Mouse (Mus musculus) forebrain, embryonic 13.5 days (tissue): ENCODE measurements around the gene Elmo3. TPM values are rescaled to one million over a fixed set of nuclear protein-coding genes. Genes with fewer than 3 reads are reported as not detected.

Experiments
- ATAC-seq: fragments of 200-750 bp; cut with Nextera tagmentation; 2 replicates; pipeline ENCODE4 v1.8.0; 2017
- H3K27ac ChIP-seq: fragments of 300-500 bp; sonication (generic); 2 replicates; pipeline ENCODE4 v1.5.1; 2015; ENCODE audit warnings: inconsistent platforms, mild to moderate bottlenecking, moderate library complexity
- H3K27me3 ChIP-seq: fragments of 300-500 bp; sonication (generic); 2 replicates; pipeline ENCODE4 v1.6.1; 2015; ENCODE audit warnings: mild to moderate bottlenecking, inconsistent platforms
- H3K36me3 ChIP-seq: fragments of 300-500 bp; sonication (generic); 2 replicates; pipeline ENCODE4 v1.6.1; 2015; ENCODE audit warnings: mild to moderate bottlenecking, inconsistent platforms; ENCODE audit not compliant: poor library complexity, severe bottlenecking
- H3K4me1 ChIP-seq: fragments of 300-500 bp; sonication (generic); 2 replicates; pipeline ENCODE4 v1.6.1; 2015; ENCODE audit warnings: inconsistent platforms
- H3K4me2 ChIP-seq: fragments of 300-500 bp; sonication (generic); 2 replicates; pipeline ENCODE4 v1.6.1; 2015; ENCODE audit warnings: inconsistent platforms, mild to moderate bottlenecking, moderate library complexity
- H3K4me3 ChIP-seq: fragments of 300-500 bp; sonication (generic); 2 replicates; pipeline ENCODE4 v1.5.1; 2015; ENCODE audit warnings: mild to moderate bottlenecking, inconsistent platforms
- H3K9ac ChIP-seq: fragments of 300-500 bp; sonication (generic); 2 replicates; pipeline ENCODE4 v1.6.1; 2015; ENCODE audit warnings: mild to moderate bottlenecking, inconsistent platforms
- H3K9me3 ChIP-seq: fragments of 300-500 bp; sonication (generic); replicated peaks from 2 replicates; pipeline ENCODE4 v1.6.1; 2016; ENCODE audit warnings: inconsistent platforms
- WGBS: fragments of 180-500 bp; shearing (Covaris S2); methylation state at CpG from one replicate; pipeline ENCODE4 v1.1.7; 2015; 5-methylcytosine and 5-hydroxymethylcytosine counted together
- polyA plus RNA-seq: library from polyadenylated mRNA; unstranded; fragments of >200 nt; fragmentation: Nextera tagmentation; extraction: Ambion mirVana; gene quantifications from 2 replicates; pipeline ENCODE4 v1.2.1, GENCODE M21; 2015

Elmo3 gene
- polyA plus RNA-seq, 1 experiment from 2014 or later: 0.75 TPM

DNA sequence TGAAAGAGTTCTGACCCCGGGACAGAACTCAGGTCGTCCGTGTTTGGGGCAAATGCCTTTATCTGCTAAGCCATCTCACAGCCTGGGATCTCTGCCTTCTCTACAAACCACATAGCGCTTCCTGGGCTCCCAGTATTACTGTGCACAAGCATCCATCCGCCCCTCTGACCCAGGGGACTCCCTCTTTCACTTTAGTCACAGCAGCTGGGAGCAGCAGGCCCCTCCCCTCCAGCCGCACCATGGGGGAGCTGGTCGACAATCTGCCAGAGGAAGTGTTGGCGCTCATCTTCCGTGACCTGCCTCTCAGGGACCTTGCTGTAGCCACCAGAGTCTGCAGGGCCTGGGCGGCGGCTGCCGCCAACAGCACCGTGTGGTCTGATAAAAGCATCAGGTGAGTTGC, 38.6 kb upstream of the Elmo3 start:
- no peak overlapping the region for H3K4me2 ChIP-seq
- H3K36me3 ChIP-seq: no peaks in the 10 kb centered on the region
- H3K27ac ChIP-seq: no peak overlapping the region
- H3K4me1 ChIP-seq: peaks cover 44% of the 10 kb centered on the region
- peaks cover 96% of the 10 kb centered on the region for H3K27me3 ChIP-seq
- H3K9ac ChIP-seq: no peak overlapping the region
- no peak overlapping the region for H3K4me3 ChIP-seq
- ATAC-seq: no peak
- no peaks in the 10 kb centered on the region; the same call in 1 of the 2 replicates for H3K9me3 ChIP-seq
- 10% methylated on average over 13 of the region's 13 CpGs for WGBS

DNA sequence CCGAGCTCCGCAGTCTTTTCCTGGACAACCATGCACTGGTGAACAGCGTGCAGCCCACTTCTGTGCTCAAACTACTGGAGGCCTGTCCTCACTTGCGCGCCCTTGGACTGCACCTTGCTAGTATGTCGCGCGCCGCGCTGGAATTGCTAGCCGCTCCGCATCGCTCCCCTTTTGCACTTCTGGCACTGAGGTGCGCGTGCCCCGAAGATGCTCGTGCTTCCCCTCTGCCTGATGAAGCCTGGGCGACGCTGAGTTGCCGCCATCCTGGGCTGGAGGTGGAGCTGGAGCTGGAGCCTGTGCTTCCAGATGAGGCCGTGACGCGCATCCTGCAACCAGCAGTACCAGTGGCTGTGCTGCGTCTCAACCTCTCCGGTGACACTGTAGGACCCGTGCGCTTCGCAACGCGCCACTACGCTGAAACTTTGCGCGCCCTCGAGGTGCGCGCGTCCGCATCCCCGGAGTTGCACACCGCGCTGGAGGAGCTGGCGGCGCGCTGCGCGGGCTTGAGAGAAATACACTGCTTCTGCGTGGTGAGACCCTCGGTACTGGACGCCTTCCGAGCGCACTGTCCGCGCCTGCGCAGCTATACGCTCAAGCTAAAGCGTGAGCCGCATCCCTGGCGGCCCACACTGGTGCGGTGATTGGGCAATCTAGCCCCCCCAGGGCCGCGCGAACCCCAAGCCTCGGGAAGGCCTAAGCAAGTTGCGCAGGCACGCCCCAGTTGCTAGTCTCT, 36.9 kb upstream of the Elmo3 start:
- WGBS: 0% methylated on average over 65 of the region's 65 CpGs
- Histone ChIP-seq H3K27me3 (peaks cover 99% of the 10 kb centered on the region), H3K27ac (no peak overlapping the region), H3K9me3 (no peaks in the 10 kb centered on the region; the same call in 1 of the 2 replicates), H3K4me1 (peaks cover 44% of the 10 kb centered on the region), H3K4me2 (peak overlapping the region; percentile 79), H3K4me3 (peak overlapping the region; percentile 47), H3K9ac (peak overlapping the region; percentile 58), H3K36me3 (no peaks in the 10 kb centered on the region)
- ATAC-seq: peak; percentile 86

DNA sequence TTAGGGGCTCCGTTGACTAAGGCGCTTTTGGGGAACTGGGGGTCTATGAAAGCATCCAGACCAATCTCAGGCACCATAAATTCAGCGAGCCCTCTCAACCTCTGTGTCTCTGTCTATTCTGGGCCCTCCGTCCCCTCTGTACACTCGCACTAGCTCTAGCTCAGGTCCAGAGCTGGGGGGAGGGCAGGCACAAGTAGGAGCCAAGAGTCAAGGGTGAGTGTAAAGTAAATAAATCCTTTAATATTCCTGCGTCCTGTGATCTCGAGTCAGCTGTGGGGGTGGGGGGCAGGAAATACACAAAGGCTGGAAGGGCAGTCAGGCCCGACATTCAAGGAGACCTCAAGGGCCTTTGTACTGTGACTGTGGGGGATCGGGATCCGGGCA, 36.3 kb upstream of the Elmo3 start:
- no peak; the same call in 1 of the 2 replicates for ATAC-seq
- no peaks in the 10 kb centered on the region; the same call in 1 of the 2 replicates for H3K9me3 ChIP-seq
- H3K4me2 ChIP-seq: peak overlapping the region; percentile 79
- peaks cover 41% of the 10 kb centered on the region for H3K4me1 ChIP-seq
- peaks cover 99% of the 10 kb centered on the region for H3K27me3 ChIP-seq
- WGBS: 1% methylated on average over 10 of the region's 10 CpGs
- H3K4me3 ChIP-seq: peak overlapping the region; percentile 47
- H3K27ac ChIP-seq: no peak overlapping the region
- H3K36me3 ChIP-seq: no peaks in the 10 kb centered on the region
- H3K9ac ChIP-seq: peak overlapping the region; percentile 58

DNA sequence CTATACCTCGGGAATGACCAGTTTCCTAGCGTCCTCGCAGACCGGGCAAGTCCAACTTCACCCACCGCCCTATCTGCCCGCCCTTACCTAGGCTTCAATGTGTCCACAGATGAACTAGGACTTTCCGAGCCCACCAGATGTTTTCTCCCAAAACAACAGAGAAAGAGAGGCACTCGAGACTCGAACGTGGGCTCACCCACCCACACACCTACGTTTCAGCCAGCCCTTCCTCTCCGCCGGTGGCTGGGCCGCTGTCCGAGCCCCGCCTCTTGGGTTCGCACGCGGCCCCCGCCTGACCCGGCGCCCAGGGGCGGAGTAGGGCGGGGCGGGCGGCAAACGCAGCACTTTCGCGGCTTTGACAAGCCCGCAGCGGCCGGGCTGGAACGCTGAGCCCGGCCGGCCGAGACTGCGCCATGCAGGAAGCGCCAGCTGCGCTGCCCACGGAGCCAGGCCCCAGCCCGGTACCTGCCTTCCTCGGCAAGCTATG, 35.9 kb upstream of the Elmo3 start, which contains the start of gene Hsf4:
Hsf4 (plus strand) TSS at position 341 of the 487 bp plus-strand sequence.
- ATAC-seq: no peak
- Histone ChIP-seq H3K4me1 (peaks cover 38% of the 10 kb centered on the region), H3K27ac (no peak within 1 kb of the TSS), H3K4me3 (peak within 1 kb of the TSS; percentile 47), H3K27me3 (peaks cover 99% of the 10 kb centered on the region), H3K36me3 (no peaks in the 10 kb centered on the region), H3K9me3 (no peaks in the 10 kb centered on the region; the same call in 1 of the 2 replicates), H3K4me2 (peak within 1 kb of the TSS; percentile 79), H3K9ac (peak within 1 kb of the TSS; percentile 58)
- WGBS: 1% methylated on average over 32 of the region's 42 CpGs

DNA sequence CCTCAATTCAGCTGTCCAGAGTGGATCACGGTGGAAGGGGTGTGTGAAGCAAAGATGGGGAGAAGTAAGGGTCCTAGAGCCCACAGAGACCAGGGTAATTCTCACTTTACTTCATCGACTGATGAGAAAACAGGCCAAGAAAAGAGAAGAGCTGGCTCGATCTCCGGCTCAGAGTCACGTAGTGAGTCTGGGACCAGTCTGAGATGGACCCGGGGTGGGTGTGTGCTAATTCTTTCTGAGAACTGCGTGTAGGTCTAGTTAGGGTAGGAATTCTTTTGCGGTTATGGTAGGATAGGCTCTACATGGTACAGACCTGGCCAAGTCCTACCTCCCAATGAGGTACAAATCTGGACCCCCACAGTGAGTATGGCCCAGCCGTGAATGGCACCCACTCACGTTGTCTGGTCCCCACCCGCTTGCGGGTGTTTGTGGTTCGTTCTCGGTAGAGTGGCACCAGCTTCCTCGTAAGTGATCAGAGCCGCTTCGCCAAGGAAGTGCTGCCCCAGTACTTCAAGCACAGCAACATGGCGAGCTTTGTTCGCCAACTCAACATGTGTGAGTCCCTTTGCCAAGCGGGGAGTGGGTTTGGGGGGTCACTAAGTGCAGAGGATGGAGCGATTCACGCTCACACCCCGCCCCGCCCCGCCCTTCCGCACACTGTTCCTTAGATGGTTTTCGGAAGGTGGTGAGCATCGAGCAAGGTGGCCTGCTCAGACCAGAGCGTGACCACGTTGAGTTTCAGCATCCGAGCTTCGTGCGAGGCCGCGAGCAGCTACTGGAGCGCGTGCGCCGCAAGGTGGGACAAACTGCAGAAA, 35.1 kb upstream of the Elmo3 start:
- H3K4me1 ChIP-seq: peaks cover 30% of the 10 kb centered on the region
- no peak overlapping the region for H3K27ac ChIP-seq
- H3K9ac ChIP-seq: 0 out of 2 replicates have a peak overlapping the region, but pooled peaks have one; percentile 58
- ATAC-seq: no peak
- peaks cover 99% of the 10 kb centered on the region for H3K27me3 ChIP-seq
- H3K36me3 ChIP-seq: no peaks in the 10 kb centered on the region
- H3K4me3 ChIP-seq: peak overlapping the region; percentile 47
- peak overlapping the region; percentile 79 for H3K4me2 ChIP-seq
- H3K9me3 ChIP-seq: no peaks in the 10 kb centered on the region; the same call in 1 of the 2 replicates
- 1% methylated on average over 39 of the region's 39 CpGs for WGBS

DNA sequence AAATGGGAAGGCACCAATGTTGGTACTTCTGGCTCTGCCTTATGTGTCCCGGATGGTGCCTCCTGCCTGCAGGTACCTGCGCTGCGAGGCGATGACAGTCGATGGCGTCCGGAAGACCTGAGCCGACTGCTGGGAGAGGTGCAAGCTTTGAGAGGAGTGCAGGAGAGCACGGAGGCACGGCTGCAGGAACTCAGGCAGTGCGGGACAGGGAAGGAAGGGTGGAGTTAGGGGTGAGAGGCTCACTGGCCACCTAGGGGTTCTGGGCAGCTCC, 34.5 kb upstream of the Elmo3 start:
- H3K27me3 ChIP-seq: peaks cover 99% of the 10 kb centered on the region
- H3K9me3 ChIP-seq: no peaks in the 10 kb centered on the region; the same call in 1 of the 2 replicates
- no peak overlapping the region for H3K9ac ChIP-seq
- WGBS: 2% methylated on average over 11 of the region's 11 CpGs
- no peak overlapping the region for H3K27ac ChIP-seq
- H3K4me3 ChIP-seq: 0 out of 2 replicates have a peak overlapping the region, but pooled peaks have one; percentile 47
- H3K36me3 ChIP-seq: no peaks in the 10 kb centered on the region
- H3K4me1 ChIP-seq: peaks cover 34% of the 10 kb centered on the region
- peak overlapping the region; percentile 20; the same call in 1 of the 2 replicates for H3K4me2 ChIP-seq
- ATAC-seq: no peak

DNA sequence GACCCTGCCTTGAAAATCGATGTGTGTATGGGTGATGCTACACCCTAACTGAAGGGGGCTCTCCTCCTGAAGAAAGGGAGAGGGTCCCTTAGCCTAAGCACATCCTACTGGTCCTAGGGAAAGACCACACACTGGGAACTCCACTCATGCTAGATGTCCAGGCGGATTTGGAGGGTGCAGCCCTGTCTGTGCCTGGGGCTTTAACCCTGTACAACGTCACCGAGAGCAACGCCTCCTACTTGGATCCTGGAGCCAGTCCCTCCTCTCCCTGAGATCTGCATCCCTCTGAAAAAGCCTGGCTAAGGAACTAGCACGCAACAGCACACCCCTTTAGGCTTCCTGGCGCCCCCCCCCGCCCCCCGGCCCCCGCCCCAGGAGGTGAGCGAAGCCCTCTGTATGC, 30.0 kb upstream of the Elmo3 start:
- Histone ChIP-seq H3K27ac (no peak overlapping the region), H3K9ac (no peak overlapping the region), H3K4me1 (peaks cover 33% of the 10 kb centered on the region)

DNA sequence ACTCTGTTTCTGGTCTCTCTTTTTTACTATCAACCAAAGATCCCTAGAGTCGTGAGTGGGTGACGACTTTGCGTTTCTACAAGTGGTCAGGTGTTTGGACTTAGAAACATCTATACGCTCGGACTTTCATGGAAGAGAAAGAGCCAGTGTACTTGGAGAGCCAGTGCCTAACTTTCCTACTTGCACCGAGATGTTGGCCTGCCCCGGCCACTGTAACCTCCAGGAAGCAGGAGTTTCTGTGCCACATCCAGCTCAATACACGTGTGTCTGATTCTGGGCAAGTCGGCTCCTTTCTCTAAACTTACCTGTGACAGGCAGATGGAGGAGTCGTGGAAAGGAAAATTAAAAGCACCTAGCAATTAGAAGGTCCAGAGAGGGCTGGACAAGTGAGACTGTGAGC, 29.6 kb upstream of the Elmo3 start, which contains the start of gene Nol3:
Nol3 (plus strand) TSS at position 301 of the 400 bp plus-strand sequence.
- Histone ChIP-seq H3K9ac (peak within 1 kb of the TSS; percentile 58), H3K4me1 (peaks cover 29% of the 10 kb centered on the region), H3K36me3 (peaks cover 7% of the 10 kb centered on the region; the same call in 1 of the 2 replicates), H3K27me3 (peaks cover 97% of the 10 kb centered on the region), H3K4me2 (peak within 1 kb of the TSS; percentile 77), H3K27ac (no peak within 1 kb of the TSS), H3K4me3 (peak within 1 kb of the TSS; percentile 44), H3K9me3 (no peaks in the 10 kb centered on the region)
- WGBS: 3% methylated on average over 10 of the region's 10 CpGs
- no peak for ATAC-seq

More for the DNA sequence above, 30.0 kb upstream of the Elmo3 start:
- H3K27me3 ChIP-seq: peaks cover 99% of the 10 kb centered on the region
- H3K9me3 ChIP-seq: no peaks in the 10 kb centered on the region
- ATAC-seq: no peak
- H3K4me2 ChIP-seq: peak overlapping the region; percentile 77
- 5% methylated on average over 10 of the region's 11 CpGs for WGBS
- H3K36me3 ChIP-seq: peaks cover 7% of the 10 kb centered on the region; the same call in 1 of the 2 replicates
- no peak overlapping the region for H3K4me3 ChIP-seq

DNA sequence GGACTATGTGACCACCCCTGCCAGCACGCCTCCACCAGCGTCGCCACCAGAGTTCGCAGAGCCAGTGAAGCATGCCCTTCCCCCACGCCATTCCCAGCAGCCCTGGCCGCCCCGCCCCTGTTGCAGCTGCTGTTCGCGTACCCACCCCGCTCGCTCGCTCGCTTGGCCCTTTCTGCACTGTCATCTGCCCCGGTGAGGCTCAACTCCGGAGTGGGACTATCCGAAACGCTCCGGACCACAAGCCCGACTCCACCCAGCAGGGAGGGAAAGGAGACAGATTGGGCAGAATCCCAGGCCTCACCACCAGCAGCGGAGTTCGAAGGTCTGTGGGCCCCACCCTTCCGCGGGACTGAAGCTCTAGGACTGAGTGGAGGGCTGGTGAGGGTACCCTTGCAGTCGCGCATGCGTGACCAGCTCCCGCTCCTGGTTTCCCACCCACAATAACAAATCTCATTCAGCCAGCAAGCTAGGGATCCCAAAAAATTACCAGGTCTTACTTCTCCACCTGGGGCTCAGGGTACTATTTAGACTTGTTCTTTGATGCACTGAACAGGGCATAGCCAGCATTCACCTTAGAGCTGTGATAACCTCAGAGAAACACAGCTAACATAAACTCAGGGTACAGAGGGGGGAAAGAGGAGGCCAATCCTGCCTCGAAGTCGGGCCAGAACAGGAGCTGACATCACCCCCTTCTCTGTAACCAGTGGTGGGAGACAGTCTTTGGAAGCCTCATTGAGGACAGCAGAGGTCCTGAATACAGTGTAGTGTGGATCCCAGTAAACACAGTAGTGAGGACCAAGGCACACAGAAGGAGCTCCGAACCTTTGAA, 28.9 kb upstream of the Elmo3 start:
- H3K4me2 ChIP-seq: peak overlapping the region; percentile 77
- ATAC-seq: peak; percentile 60
- no peaks in the 10 kb centered on the region for H3K9me3 ChIP-seq
- peak overlapping the region; percentile 44 for H3K4me3 ChIP-seq
- WGBS: 3% methylated on average over 30 of the region's 30 CpGs
- peaks cover 10% of the 10 kb centered on the region; the same call in 1 of the 2 replicates for H3K36me3 ChIP-seq
- H3K27ac ChIP-seq: no peak overlapping the region
- H3K4me1 ChIP-seq: peaks cover 27% of the 10 kb centered on the region
- peaks cover 91% of the 10 kb centered on the region for H3K27me3 ChIP-seq
- H3K9ac ChIP-seq: peak overlapping the region; percentile 58

DNA sequence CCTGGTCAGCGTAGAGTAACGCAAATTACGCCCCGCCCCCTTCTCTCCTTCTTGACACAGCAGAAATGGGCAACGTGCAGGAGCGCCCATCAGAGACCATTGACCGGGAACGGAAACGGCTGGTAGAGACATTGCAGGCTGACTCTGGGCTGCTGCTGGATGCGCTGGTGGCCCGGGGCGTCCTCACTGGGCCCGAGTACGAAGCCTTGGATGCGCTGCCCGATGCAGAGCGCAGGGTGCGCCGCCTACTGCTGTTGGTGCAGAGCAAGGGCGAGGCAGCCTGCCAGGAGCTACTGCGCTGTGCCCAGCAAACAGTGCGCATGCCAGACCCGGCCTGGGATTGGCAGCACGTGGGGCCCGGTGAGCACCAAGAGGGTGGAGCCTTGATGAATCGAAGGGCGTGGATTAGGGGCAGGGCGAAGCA, 26.5 kb upstream of the Elmo3 start:
- Histone ChIP-seq H3K4me1 (peaks cover 27% of the 10 kb centered on the region), H3K4me3 (peak overlapping the region; percentile 31), H3K36me3 (peaks cover 34% of the 10 kb centered on the region), H3K4me2 (peak overlapping the region; percentile 60), H3K9me3 (no peaks in the 10 kb centered on the region), H3K9ac (peak overlapping the region; percentile 50), H3K27me3 (peaks cover 67% of the 10 kb centered on the region), H3K27ac (no peak overlapping the region)
- under 1% methylated on average over 28 of the region's 28 CpGs for WGBS
- ATAC-seq: peak; percentile 63

DNA sequence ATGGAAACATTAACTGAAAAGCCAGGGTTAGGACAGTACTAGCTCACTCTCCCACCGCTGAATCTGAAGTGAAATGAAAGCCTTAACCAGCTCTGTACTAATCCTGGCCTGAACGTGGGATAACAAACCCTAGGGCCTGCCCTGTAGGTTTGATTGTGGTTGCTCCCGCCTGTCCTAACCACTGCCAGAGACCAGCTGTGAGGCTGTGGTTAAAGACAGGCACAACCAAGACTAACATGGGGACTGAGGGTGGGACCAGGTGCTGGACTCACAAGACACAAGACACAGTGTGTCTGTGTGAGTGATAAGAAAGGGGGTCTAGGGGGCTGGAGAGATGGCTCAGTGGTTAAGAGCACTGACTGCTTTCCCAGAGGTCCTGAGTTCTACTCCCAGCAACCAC, 24.8 kb upstream of the Elmo3 start:
- H3K4me3 ChIP-seq: no peak overlapping the region
- no peak overlapping the region for H3K27ac ChIP-seq
- peaks cover 51% of the 10 kb centered on the region for H3K27me3 ChIP-seq
- peaks cover 29% of the 10 kb centered on the region for H3K4me1 ChIP-seq
- H3K9ac ChIP-seq: no peak overlapping the region
- H3K9me3 ChIP-seq: no peaks in the 10 kb centered on the region
- H3K36me3 ChIP-seq: peaks cover 47% of the 10 kb centered on the region
- no peak for ATAC-seq
- 74% methylated on average over 3 of the region's 3 CpGs for WGBS
- H3K4me2 ChIP-seq: no peak overlapping the region
